Mouse (Mus musculus): ENCODE data around the gene Ctla4.

Ctla4 gene

GRCm38 (mm10) chr1:60866043-60866442, 20.8 kb upstream of the Ctla4 start:
- DNase-seq: no peak

- peak; percentile 52 for DNase-seq
Observed at GRCm38 (mm10) chr1:60868333-60869277, 18.2 kb upstream of the Ctla4 start.

GRCm38 (mm10) chr1:60875267-60875666, 11.5 kb upstream of the Ctla4 start:
- DNase-seq: no peak

GRCm38 (mm10) chr1:60880116-60880867, 6.5 kb upstream of the Ctla4 start:
- no peak for DNase-seq

GRCm38 (mm10) chr1:60882792-60883191, 4.0 kb upstream of the Ctla4 start:
- no peak for DNase-seq

GRCm38 (mm10) chr1:60883279-60883678, 3.5 kb upstream of the Ctla4 start:
- DNase-seq: no peak

GRCm38 (mm10) chr1:60884611-60885010, 2.2 kb upstream of the Ctla4 start:
- no peak for DNase-seq

- no peak for DNase-seq
Observed at GRCm38 (mm10) chr1:60898127-60898932, 11.5 kb downstream of the Ctla4 start.

- DNase-seq: no peak
Observed at GRCm38 (mm10) chr1:60898933-60899210, 12.1 kb downstream of the Ctla4 start.

GRCm38 (mm10) chr1:60899244-60899643, 12.4 kb downstream of the Ctla4 start:
- no peak for DNase-seq

GRCm38 (mm10) chr1:60902547-60902946, 15.7 kb downstream of the Ctla4 start:
- no peak for DNase-seq

GRCm38 (mm10) chr1:60903126-60903525, 16.3 kb downstream of the Ctla4 start:
- no peak for DNase-seq

- DNase-seq: no peak
Observed at GRCm38 (mm10) chr1:60904456-60904978, 17.7 kb downstream of the Ctla4 start.

GRCm38 (mm10) chr1:60907466-60907865, 20.7 kb downstream of the Ctla4 start:
- no peak for DNase-seq

GRCm38 (mm10) chr1:60908751-60909161, 22.0 kb downstream of the Ctla4 start:
- DNase-seq: no peak

- no peak for DNase-seq
Observed at GRCm38 (mm10) chr1:60909746-60910145, 22.9 kb downstream of the Ctla4 start.

- DNase-seq: no peak
Observed at GRCm38 (mm10) chr1:60910796-60911195, 24.0 kb downstream of the Ctla4 start.

GRCm38 (mm10) chr1:60911631-60912030, 24.8 kb downstream of the Ctla4 start:
- no peak for DNase-seq

- no peak for DNase-seq
Observed at GRCm38 (mm10) chr1:60913305-60913704, 26.5 kb downstream of the Ctla4 start.

- DNase-seq: no peak
Observed at GRCm38 (mm10) chr1:60916281-60916781, 29.5 kb downstream of the Ctla4 start.

- DNase-seq: peak; percentile 1
Observed at GRCm38 (mm10) chr1:60920493-60921355, 33.9 kb downstream of the Ctla4 start.

GRCm38 (mm10) chr1:60929036-60929435, 42.2 kb downstream of the Ctla4 start:
- DNase-seq: no peak

Data from kidney, postnatal 14 days (tissue).